Mouse (Mus musculus) cerebral cortex, adult 2 months (tissue): ENCODE measurements around the gene Vps54.

Experiments used
- WGBS: fragments of 180-500 bp; shearing (Covaris S2); methylation state at CpG from one replicate; pipeline ENCODE4 v1.1.7; 2018; 5-methylcytosine and 5-hydroxymethylcytosine counted together

Gene Vps54

DNA sequence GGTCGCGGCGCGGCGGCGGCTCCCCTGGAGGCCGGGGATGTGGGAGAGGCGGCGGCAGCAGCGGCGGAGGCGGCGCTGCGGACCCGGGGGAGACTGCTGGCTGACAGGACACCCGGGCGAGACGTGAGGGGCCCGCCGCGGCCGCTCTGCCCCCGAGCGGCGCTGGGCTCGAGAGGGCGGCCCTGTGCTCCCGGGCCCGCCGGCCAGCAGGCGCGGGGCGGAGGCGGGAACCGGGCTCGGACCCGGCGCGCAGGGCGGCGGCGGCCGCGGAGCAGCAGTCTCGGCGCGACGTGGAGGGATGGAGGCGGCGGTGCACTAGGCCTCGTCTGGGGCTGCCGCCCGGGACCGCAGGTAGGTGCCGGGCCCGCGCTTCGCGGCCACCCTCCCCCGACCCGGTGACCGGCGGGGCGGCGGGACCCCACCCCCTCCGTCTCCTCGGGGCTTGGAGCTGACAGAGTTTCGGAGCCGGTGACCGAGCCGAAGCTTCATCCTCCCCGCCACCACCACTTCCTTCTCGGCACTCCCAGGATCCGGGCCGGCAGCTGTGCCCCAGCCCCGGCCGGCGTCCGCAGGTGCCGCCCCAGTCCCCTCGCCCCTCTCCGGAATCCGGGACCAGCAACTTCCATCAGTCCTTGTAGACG, at the start of gene Vps54:
TSS of gene Vps54 (plus strand) at position 261 of the 641 bp plus-strand sequence.
- WGBS, result under 1% methylated on average over 73 of the region's 84 CpGs

DNA sequence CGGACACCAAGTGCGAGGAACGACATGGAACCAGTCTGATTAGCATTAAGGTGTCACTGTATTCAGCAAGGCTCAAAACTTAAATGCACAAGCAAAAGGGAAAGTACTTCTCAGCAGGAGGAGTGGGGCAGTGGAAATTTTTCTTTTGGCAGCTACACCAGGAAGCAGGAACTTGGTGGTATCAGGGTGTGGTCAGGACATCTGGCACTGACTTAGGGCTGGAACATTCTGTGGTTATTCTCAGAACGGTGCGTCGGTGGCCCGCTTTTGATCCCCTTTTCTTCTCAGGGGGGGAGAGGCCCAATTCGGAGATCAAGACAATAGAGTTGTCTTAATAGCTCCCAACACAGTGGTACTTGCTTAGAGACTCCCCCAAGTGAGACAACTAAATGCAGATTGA, 47.3 kb upstream of the Vps54 start:
- WGBS, result 77% methylated on average over 8 of the region's 8 CpGs

DNA sequence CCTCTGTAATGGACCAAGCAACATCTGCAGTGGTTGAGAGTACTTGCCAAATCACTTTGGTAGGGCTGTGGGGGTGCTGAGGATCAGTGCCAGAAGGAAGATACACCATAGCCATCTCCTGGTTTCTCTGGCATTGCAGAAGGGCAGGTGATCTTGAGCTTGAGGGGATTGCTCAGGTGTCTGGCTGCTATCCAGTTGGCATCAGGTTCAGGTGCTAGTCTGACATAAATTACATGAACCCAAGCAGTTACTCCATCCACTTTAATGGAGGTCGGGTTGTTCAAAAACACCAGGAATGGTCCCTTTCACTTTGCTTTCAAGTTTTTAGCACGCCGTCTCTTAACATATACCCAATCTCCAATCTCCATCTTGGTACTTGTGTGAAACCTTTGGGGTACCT, 44.2 kb upstream of the Vps54 start:
- WGBS, result 98% methylated on average over 3 of the region's 3 CpGs

DNA sequence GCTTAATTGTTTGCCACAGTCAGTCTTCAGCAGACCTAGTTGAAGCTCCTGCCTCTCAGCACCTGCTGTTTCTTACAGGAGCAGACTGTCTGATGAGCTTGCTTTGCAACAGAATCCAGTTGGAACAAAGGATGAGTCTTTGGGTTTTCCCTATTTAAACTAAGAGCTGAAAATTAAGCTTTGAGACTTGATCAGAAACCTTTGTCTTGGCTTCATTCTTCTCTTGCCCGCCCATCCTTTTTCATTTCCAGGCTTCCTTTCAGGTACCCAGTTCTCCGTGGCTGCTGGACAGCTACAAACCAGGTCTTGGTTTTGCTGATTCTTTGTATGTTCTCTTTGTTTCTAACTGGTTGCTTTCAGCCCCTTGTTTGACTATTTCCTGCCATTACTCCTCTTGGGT, 30.0 kb upstream of the Vps54 start:
- WGBS, result 71% methylated on average over 2 of the region's 2 CpGs

DNA sequence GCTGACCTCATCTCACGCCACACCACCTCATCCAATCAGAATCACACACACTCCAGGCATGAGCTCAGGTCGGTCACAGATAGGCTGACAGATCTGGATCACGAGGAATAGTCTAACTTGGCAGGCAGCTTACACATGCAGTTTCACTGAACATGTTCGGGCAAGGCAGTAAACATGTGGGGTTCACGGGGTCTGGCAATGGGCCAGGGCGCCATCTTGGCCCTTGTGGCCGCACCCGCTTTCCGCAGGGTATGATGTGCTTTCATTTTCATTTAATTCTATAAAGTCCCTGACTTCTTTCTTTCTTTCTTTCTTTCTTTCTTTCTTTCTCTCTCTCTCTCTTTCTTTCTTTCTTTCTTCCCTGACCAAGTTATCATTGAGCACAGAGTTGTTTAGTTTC, 29.4 kb upstream of the Vps54 start:
- 93% methylated on average over 9 of the region's 9 CpGs for WGBS

DNA sequence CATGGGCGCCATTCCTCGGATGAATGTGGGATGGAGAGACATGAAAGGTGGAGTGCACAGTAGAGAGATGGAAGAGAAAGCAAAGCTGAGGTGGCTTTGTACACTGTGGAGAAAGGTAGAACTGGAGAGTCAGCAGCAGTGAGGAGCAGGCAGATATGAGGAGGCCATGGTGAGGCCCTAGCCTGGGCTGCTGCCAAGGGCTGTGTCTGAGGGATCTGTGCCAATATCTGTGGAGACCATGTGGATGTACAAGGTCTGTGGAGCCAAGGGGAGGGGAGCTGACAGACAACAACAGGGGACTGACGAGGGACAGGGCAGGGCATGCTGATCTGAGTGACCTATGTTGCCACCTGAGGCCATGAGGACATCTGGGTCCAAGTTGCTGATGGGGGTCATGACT, 21.7 kb upstream of the Vps54 start:
- 90% methylated on average over 3 of the region's 3 CpGs for WGBS

DNA sequence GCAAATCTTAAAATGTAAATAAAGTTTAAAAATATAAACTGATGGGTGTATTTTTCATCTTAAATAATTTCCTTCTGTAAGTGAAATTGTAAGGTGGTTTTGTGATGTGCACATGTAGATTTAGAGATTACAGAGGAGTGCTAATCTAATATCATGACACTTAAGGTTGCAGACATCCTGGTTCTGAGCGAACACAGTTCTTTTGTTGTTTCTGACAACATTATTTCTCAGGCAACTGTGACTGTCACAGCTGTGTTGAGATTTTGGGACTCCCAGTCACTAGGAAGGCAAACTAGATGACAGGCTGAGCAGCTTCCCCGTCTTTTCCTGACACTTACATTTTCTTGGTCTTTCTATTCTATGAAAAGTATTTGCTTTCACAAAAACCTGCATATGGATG, 19.8 kb upstream of the Vps54 start:
- 82% methylated on average over 2 of the region's 2 CpGs for WGBS

DNA sequence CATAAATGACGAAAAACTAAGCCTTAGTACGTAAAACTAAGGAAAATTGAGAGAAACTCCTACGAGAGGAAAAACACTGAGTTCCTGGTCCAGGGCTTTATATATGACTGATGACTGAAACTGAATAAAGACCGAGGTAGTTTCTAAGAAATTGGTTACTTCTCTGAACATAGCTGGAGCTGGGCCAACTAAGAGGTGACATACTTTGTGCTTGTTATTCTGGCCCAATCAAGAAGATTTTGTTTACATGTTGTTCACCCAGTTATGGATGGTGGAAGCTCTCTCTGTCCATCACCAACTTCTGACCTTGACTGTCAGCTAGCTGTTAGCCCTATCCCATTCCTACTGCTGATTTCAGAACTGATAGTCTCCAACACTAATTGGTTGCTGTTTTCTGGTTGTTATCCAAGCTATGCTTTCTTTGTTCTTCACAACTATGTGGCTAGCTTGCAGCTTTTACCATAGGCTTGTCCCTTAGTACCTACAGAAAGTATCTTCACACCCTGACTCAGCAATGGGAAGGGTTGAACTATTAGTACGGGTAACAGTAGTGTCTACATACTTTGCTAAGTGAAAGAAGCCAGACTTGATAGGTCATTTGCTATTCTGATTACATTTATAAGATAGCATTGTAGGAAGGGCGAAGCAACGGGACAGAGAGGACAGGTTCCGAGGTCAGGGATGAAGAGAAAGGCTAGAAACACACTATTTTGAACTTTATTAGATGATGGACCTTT, 19.1 kb upstream of the Vps54 start:
- WGBS, result 93% methylated on average over 8 of the region's 8 CpGs

DNA sequence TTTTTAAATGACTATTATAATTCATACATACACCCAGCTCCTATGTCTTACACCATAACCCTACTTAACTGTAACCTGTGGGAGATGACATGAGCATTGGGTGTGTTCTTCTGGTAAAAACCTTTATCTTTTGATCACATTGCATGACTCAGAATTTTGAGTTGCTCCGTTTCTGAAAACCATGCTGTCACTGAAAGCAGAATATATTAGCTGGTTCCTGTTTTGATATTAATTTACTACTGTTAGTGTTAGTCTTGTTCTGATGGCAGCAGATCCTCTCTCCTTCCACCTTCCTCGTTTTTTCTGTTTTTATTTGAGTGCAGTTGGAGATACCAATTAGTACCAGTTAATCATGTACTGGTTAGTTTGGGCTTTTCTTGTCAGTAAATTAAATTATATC, 18.3 kb upstream of the Vps54 start:
- 66% methylated on average over 2 of the region's 2 CpGs for WGBS

DNA sequence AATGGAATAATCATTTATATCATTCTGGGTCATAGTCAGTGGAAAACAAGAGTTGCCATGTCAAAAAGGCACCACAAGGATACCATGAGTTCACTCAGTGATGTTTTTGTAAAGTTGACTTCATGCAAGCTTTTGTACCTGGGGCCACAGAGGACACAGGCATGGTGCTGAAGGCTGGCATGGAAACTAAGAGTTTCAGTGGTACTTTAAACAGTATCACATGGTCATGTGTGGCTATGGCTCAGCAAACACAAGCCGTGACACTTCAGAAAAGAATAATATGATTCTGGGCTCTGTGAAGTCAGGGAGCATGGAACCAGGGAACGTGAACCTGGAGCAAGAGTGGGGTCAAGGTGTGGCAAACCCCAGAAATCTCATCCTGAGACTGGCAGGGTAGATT, 17.7 kb upstream of the Vps54 start:
- WGBS, result 96% methylated on average over 2 of the region's 2 CpGs

DNA sequence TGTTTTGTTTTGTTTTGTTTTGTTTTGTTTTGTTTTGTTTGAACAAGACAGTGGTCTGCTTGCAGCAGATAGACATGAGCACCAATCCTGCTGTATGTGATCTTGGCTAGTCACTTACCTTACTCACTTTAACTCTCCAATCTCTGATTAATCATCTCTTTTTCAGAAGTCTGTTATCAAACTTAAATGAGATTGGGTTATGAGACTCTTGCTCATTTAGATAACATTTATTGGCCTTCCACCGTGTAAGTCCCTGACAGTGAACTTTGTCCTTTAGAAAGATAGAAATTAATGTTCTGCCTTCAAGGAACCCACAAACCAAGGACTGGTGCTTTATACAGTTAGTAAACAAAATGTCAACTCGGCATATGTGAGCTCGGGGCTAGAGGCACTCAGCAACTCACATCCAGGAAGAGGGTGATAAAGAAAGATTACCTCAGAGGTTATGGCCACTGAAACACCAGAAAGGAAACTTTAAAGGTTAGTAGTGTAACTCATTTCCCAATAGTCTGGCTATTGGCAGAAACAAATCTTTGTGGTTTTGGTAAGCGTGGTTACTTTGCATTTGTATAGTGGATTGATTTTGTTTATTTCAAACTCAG, 16.4 kb upstream of the Vps54 start:
- WGBS, result 87% methylated on average over 4 of the region's 4 CpGs

DNA sequence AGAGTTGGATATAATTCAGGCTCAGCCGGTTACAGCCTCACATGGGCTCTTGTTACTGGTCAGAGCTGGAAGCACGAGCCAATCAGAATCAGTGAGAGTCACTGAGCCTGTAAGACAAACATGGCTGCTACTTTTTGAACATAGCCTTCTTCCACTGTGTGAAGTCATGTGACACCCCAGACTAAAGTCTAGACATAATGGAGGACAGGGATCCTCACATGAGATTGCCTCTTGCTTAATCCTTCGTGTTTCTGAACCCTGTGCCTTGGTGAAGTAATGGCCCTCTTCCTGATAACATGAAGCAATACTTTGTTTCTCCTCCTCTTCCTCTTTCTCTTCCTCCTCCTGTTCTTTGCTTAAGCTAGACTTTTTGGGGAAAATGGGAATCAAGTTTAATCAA, 15.5 kb upstream of the Vps54 start:
- WGBS, result 90% methylated on average over 3 of the region's 3 CpGs

DNA sequence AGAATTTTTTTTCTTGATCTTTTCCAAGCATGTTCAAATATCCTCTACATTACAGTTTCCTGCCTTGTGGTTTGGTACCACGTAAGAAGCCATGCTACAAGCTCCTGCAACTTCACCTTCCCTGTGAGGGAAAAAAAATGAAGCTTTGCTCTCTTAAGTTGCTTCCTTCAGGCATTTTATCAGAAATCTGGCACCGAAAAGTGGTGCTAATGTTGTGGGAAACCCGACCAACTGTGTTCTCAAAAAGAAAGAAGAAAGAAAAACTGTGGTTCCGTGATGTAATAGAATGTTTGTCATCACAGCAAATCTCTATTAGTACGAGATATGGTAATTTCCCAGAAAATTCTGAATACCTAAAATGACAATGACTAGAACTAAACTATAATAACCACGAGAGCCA, 15.0 kb upstream of the Vps54 start:
- 63% methylated on average over 6 of the region's 6 CpGs for WGBS

DNA sequence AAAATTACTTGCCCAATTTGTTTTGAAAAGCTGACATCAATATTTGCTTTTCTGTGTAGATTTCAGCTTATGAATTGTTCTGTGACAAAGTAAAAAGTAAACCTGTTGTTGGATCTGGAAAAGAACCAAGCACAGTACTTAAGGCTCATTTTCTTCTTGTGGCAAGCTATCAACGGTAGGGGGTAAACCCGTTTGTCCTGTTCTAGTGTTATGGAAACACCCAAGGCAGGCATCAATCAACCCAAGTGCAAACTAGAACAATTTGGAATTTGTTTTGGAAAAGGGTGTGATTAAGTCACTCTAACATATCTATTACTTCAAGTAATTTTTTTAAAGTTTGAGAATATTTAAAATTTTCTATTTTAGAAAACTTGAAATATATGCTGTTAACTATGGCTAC, 3.3 kb upstream of the Vps54 start:
- 73% methylated on average over 2 of the region's 2 CpGs for WGBS

DNA sequence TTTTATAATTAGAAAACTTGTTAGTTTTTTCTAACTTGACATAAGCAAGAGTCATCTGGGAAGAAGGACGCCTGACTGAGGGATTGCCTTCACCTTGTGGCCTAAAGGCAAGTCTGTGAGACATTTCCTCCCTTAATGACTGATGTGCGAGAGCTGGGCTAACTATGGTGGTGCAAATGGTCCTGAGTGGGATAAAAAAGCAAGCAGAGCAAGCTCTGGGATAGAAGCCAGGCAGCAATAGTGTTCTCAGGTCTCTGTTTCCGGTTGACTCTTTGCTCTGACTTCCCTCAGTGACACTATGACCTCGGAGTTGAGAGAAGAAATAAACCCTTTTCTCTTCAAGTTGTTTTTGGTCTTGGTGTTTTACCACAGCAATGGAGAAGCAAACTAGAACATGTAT, 2.1 kb upstream of the Vps54 start:
- WGBS, result 84% methylated on average over 4 of the region's 4 CpGs

DNA sequence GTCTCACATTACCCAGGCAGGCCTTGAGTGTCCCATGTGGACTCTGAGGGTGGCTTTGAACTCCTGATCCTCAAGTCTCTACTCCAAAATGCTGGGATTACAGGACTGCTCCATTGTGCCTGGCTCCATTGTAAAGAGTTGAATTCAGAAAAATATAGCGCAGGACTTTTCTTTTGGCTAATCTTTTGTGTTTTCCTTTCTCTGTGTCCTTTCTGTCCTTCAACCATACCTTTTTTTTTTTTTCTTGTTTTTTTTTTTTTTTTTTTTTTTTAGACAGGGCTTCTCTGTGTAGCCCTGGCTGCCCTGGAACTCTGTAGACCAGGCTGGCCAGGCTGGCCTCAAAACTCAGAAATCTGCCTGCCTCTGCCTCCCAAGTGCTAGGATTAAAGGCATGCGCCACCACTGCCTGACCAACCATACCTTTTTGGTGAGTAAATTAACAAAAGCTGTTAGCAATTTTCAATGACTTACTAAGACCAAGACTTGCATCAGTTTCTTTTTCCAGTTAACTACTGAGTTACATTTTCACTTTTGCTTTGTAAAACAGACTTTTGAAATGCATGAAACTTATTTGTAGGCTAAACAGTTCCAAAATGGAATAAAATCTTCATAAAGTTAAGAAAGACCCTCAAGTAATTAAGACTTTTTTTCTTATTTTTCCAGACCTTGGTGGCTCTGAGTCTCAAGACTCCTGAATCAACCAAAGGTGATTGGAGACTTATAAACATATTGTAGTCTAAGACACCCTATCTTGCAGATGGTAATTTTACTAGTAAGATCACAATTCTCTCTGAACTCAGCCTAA, 1.4 kb upstream of the Vps54 start:
- 100% methylated on average over 2 of the region's 2 CpGs for whole genome bisulfite sequencing

DNA sequence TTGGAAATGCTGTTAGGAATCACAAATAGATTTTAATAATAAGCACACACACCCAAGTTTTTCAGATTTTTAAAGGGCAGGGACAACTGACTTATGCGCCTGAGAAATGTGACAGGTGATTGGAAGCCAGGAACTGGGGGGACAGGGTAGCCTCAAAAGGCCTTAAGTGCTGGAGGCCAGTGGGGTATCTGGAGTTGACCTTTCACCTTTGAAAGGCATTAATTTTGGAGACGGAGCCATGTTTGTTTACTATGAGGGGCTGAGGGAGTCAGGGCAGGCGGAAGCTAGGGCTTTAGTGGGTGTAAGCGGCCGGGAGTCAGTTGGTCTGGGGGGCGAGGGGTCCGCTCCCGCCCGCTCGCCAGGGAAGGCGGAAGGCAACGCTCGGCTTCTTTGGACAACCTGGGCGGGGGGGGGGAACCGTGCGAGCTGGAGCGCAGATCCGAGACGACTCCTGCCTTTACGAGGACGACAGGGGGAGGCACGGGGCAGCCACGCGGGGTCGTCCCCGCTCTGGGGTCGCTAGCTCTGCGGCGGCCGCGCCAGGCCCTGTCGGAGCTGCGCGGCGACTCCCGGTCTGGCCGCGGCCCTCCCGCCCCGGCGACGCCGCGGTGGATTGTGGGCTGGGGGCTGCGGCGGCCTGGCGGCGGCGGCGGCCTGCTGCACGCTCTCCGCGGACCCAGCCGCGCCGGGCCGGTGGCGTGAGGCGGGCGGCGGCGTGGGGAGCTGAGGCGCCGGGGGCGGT, 631 bp upstream of the Vps54 start:
- under 1% methylated on average over 63 of the region's 65 CpGs for WGBS

DNA sequence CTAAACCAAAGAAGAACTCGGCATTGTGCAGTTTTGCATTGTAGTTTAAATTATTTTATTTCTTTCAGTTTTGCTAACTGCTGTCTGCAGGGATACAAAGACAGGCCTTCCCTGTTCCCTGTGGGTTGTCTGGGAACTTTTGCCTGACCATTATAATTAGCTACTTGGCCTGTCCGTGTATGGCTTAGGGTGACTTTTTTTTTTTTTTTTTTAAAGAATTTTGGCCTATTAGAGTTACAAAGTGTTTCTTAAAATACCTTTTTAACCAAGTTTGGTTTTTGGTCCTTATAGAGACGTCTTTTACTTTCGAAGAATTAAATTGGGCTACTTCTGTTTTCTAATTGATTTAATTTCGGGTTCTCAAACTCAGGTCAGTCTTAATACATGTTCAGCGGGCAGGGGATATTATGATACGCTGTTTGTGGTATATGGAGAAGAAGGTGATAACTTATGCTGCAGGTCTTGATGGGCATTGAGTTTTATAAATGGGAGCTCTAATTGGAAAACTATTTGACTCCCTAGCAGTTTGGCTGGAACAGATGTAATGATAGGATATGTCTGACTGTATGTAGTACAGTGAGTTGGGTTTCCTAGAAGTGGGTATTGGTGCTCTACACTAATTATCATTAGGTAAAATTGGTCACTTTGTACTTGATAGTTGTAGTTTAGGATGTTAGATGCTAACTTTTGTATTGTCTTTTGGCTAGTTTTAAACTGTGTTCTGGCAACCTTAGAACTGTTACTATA, 855 bp downstream of the Vps54 start:
- 11% methylated on average over 7 of the region's 7 CpGs for WGBS

DNA sequence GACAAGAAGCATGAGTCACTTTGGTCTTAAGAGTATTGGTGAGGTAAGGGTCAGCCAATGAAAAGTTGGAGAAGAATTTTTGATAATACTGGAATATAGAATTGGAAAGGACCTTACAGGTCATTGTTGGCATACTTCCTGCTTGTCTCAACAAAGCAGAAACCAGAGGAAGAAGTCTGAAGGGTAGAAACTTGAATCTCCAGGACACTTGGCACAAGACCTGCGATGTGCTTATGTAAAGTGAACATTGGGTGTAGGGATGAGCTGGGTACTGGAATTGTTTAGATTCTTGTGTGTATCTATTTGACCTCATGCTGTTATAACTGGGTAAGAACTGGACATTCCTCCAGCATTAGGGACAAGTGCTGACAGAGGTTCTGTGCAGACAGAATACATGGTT, 2.3 kb downstream of the Vps54 start:
- 43% methylated on average over 1 of the region's 1 CpGs for WGBS

DNA sequence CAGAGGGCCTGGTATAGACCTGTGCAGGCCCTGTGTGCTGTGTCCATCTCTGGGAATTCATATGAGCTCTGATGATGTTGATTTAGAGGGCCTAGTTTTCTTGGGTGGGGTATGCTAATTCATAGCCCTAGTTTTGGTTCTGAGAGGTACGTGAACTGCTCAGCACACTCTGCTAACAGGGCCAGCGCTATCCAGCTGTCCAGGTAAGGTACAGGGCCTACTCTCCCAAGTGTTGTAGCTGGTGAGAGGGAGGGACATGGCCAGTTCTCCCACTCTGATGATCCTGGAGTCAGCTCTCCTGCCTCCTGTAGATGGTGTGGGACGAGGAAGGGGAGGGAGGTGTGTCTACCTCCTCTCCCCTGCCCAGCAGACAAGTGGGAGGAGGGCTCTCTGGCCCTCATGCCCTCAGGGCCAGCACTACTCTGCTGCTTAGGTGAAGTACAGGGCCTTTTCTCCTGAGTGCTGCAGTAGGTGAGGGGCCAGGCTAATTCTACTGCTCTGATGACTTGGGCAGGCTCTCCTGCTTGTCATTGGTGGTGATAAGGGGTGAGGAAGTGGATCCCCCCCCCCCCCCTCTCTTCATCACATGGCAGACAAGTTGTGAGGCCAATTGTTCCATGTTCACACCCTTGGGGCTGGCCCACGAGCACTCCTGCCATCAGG, 8.3 kb downstream of the Vps54 start:
- WGBS, result 83% methylated on average over 4 of the region's 4 CpGs
